Mouse (Mus musculus): ENCODE measurements around the gene Tbc1d24. TPM values are rescaled to one million over a fixed set of nuclear protein-coding genes. Genes with fewer than 3 reads are reported as not detected.

Gene Tbc1d24
- total RNA-seq, 2 experiments from 2014 or later, result 12.3 to 14.4 TPM

DNA sequence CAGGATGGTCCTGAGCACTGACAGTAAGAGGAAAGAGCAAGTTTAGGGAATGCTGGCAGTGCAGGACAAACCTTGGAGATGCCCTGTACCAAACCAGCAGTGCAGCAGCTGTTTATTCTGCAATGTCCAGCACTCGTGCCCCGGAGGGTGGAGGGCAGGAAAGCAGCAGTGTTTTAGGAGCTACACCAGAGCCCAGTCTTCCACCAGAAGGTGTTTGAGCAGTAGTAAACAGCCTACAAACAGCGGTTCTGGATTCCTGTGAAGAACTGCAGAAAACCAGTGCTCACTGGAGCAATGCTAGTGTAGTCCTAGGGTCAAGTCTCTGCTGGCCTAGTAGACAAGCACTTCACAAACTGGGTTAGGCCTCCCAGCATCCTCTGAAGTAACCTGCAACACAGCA lies 31.1 kb downstream of the Tbc1d24 start:
- no peak for DNase-seq

DNA sequence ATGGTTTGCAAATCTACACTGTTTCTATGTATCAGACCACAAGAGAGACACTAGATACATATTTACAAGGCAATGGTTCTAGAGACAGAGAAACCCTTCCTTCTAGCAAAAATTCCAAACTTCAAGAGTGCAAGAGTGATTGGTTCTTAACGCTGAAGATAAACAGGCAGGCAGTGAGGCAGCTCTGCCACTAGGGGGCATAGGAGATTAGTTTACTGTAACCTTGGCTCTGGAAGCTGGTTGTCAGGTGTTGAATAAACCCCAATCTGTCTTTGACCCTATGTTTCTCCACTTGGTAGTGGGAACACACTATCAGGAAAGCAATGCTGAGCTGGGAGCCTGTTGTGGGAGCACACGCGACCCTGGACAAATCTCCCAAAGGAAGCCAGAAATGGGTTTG lies 31.9 kb downstream of the Tbc1d24 start:
- peak; percentile 56 to 82 for DNase-seq

DNA sequence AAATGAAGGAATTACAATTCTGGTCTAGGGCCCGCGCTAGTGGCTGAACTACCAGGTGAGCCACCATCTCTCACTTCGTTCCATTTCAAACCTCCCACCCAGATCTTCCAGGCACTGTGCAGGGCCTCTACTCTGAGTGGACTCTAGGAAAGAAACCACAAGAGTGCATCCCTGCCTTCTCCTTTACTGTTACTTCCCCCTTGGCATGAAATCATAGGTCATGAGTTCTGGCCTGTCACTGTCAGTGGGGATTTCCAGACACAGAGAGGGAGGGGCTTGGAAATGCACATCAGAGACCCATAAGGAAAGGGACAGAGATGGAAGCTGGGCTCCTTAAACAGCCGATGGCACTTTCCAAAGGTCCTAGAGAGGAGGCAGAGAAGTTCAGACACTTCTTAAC lies 33.6 kb downstream of the Tbc1d24 start:
- DNase-seq, result no peak

DNA sequence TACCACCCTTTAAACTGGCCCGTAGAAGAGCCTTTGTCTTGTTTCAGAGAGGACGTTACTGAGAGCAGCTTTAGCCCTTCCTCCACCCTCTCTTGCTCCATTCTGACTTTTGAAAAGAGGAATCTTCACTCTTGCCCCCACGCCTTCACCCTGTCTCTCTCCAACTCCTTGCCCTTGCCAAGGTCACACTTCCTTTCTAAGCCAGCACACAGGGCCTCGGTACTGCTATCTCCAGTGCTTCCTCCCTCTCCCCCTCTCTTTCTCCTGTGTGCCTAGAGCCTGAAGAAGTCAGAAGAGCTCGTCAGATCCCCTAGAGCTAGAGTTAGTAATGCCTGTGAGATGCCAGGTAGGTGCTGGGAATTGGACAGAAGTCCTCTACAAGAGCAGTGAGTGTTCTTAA lies 34.6 kb downstream of the Tbc1d24 start:
- no peak for DNase-seq

DNA sequence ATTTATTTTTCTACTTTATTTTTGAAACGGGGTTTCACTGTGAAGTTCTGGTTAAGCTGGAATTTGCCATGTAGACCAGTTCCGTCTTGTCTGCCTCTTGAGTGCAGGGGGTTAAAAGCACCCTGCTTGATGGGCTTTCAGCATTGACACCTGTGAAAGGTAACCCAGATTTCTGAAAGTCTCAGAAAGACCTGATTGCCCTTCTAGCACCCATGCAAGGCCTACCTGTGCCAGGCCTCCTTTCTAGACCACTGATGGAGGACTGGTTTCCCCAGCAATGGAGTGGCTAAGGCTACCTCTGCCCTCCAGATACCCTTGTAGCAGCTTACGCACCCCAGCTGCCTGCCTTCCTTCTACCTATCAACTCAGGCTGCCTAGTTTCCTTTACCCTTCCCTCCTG lies 35.2 kb downstream of the Tbc1d24 start:
- DNase-seq, result no peak

DNA sequence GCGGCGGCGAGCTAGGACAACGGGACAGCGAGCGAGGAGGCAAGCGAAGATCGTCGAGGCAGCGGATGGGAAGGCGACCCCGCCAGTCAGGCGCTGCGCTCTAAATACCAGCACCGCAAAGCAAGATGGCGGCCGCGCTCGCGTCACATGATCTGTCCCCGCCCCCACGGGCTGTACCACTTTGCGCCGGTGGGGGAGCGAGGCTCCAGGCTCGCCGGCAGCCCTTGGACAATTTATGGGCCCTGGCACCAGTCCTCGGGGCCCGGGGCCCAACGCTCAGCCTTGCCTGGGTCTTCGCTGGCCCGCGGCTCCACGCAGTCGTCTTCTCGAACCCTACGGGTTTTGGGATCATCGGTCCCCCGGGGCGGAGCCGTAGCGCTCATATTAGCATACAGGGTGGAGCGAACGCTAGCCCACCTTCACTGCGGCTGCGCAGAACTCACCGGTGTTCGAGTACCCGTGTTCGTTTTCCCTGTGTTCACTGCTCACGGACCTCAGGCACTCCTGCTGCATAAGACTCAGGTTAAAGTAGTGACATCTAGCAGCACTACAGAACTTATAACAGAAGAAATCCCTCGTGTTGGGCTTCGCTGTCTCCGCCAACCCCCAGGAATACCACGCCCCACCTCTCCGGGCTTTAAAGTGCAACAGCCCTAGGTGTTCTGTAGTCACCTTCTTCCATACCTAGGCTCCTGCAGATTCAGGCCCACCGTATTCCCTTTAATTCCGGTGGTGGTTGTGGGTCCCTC lies 35.9 kb downstream of the Tbc1d24 start, which contains the start of gene Atp6v0c:
Atp6v0c (minus strand) TSS at position 386 of the 749 bp plus-strand sequence.
- peak; percentile 95 to 97 for DNase-seq

DNA sequence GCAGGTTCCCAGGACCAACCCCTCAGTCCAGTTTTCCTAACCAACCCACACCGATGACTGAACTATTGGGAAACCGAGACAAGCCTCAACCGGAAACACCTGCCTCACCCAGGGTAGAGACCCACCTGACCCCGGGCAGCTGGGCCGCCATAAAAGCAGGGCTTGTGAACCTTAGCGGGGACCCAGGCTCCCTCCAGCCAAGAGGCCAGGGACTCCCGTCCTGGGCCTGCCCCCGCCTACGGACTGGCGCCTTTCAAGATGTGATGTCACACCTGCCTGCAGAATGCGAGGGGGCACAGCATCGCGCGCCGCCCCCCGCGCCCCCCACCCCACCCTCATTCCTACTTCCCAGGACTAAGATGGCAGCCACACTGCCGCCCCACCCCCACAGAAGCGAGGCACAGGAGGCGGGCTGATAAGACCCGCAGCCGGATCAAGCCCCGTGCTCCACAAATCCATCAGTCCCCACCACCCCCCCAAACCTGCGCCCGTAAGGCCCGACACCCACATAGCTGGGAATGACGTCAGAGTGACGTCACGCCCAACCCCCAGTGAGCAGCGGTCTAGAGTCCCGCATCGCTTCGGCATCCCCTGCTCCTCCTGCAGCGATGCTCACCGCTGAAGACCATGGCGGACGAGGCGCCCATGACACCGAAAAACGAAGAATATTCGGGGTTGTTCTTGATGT lies 36.6 kb downstream of the Tbc1d24 start:
- peak; percentile 53 to 58 for DNase-seq

DNA sequence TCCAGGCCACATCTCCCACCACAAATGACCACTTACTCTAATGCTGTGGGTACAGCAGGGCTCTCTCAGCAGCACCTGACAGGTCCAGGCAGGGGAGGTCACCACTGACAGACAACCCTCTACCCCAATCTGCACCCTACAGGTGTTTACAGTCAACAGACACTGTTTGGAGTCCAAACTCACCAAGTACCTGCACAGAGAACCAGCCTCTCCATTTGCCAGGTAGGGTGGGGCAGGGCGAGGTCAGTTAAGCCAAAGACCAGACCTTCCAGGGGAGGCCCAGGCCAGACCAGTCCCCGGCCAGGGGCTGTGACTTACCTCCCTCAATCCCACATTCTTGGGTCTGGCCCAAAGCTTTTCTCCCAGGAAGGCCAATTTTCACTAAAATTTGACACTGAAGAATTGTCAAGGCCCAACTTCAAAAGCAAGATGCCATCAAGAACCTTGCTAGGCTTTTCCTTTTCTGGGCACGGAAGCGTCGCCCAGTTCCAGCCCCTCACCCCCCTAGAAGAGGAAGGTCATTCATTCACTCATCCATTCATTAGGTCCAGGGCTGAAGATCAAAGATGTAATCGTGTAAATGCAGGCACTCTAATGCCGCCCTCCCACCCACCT lies 37.4 kb downstream of the Tbc1d24 start:
- DNase-seq, result no peak

DNA sequence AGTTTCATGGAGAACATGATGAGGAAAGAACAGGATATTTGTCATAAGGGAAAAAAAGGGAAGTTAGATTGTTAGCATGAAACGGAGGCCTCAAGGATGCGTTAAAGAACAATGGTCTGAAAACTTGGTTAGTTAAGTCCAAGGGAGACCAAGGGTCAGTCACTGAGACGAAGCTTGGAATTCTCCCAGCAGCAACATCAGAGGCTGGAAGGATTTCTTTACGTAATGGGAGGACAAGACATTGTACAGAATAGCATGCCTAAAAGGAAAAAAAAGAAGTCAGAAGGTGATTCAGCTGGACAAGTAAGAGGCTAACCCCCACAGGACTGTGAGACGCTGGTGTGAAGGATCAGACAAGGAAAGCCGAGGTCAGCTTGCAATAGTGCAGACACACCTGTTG lies 38.2 kb downstream of the Tbc1d24 start:
- DNase-seq, result no peak

DNA sequence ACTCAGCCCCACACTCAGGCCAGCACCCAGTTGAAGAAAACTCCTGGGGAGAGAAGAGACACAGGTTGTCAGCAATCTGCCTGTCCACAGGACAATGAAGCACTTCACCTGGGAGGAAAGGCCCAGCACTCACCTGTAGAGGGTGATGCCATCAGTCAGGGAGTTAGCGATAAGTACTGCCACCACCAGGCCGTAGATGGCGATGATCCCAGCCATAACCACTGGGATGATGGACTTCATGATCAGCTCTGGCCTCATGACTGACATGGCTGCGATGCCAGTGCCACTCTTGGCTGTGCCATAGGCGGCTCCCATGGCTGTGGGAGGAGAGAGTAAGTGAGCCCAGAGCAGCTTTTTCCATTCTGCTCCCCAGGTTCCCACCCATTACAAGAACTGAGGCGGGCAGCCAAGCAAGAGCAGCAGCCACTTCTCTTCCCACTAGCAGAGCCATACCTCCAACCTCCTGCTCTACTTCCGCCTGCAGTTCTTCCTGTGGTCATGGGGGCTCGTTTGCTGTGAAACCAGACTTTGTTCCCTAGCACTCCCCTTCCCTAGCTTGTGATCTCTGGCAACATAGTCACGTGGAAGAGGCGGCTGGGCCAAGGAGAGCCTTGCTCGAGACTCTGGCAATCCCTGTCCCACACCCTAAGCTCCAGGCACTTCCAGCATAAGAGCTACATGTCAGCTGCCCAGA lies 40.6 kb downstream of the Tbc1d24 start:
- DNase-seq, result peak in 1 of 2 experiments; percentile 51

DNA sequence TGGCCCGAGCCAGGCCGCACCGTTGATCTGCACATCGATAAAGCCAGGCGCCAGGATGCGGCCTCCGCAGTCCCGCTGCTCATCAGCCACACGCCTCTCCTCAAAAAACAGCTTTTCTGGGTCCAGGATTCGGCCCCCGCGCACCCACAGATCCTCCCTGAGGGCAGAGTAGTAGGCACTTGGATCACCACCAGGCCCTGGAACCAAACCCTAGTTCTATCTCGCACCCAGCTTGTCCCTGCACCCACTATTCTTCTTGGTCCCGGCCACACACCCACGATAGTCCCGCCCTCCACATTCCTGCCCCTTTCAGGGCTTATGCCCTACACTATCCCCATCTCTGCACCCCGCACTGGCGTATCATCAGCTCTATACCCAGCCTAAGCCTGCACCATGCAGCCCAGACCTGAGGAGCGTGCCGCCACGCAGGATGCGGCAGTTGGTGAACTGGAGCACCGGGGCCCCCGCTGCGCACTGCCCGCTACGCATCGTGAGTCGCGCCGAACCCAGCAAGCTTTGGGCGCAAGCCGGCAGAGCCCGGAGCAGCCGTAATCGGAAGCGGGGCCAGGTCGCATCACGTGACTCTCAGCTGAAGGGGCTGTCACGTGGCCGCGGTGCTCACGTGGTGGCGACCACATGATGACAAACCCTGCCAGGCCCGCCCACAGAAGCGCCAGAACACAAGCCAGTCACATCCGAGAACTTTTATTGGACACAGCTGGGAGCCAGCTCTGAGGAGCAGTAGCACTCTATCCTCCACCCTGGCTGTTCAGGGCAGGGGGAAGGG lies 42.0 kb downstream of the Tbc1d24 start, which contains the start of gene Amdhd2:
Amdhd2 (minus strand) TSS at position 591 of the 787 bp plus-strand sequence.
- peak; percentile 96 to 97 for DNase-seq

DNA sequence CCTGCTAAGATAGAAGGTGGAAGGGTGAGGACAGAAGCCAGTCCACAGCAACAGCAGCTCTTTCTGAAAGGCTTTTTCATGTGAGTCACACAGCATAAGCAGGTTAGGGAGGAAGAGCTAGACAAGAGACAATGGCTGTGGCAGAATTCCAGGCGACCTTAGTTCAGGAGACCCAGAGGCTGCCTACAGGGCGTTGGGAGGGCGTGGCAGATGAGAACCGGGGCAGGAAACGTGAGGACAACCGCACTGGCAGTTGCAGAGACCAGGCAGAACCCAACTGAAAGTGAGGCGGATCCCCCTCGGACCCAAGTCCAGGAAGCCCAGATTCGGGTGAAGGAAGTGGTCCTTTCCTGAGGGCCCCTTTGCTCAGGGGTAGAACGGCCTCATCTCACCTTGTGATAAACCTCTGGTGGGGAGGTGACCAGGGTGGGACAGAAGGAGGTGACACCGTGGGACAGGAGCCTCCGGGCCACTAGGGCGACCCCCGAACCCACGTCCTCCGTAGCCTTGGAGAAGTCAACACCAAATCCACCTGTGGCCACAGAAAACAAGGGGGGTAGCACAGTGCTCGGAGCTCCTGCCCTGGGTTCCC lies 42.7 kb downstream of the Tbc1d24 start:
- peak; percentile 36 to 57 for DNase-seq

DNA sequence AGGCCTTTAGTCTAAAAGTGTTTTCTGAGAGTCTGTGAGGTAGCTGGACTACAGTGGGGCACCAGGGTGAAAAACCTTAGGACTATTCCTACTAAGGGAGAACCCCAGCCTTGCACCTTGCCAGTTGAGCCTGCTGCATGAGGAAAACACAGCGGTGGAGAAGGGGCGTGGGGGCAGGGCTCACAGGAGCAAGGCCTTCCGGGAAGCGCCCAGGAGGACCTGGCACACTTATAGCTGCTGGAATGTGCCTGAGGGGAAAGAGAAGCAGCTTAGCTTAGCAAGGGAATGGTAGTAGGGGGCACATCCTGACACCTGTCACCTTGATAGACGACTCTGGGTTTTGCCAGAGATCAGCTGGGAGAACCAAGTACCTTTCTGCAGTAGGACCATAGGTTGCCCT lies 43.9 kb downstream of the Tbc1d24 start:
- no peak for DNase-seq

DNA sequence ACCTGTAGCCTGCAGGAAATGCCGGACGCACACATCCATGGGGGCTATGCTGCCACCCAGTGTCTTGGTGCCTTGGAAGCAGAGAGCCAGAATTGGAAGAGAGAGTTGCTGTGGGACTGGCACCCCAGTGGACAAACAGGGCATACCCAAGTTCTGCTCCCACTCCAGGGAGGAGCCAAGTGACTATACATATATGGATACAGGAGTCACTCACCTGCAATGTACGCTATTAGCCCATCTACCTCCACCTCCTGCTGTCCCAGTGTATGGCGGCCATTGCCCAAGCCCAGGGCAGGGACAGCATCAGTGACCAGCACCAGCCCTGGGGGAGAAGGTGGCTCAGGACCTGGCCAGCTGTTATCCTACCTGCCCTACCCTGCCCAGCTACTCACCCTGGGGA lies 47.8 kb downstream of the Tbc1d24 start:
- no peak for DNase-seq

DNA sequence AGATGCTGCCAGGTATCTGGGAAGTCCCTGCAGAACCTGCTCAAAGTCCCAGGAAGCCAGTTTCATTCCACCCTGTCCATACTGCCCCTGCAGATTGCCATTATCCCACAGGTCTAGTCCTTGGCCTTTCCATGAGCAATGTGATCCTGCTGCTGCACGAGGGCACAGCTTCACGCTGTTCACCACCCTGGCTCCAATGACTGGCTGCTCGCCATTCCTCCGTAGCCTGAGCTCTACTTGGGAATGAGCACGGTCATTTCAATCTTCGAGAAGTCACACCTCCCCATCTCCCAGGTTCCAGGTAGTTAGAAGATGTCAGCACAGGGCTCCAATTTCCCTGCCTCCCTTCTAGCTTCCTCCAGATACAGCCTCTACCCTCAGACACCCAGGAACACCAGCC lies 48.2 kb downstream of the Tbc1d24 start:
- no peak for DNase-seq

DNA sequence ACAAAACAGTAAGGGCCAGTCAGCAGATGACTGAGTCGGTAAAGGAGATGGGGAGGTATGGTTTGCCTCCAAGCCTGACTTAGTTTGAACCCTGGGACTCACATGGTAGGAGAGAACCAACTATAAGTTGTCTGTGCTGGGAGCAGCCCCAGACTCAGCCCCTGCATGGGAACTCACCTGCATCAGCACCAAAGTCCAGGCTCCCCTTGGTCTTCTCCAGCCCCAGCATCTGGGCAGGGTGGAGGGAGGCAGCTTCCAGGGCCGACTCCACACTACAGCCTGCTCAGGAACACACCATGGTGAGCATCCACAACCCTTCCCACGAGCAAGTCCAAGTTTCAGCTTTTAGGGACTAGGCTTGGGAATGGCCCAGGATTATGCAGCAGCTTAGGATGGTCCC lies 49.0 kb downstream of the Tbc1d24 start:
- no peak for DNase-seq

DNA sequence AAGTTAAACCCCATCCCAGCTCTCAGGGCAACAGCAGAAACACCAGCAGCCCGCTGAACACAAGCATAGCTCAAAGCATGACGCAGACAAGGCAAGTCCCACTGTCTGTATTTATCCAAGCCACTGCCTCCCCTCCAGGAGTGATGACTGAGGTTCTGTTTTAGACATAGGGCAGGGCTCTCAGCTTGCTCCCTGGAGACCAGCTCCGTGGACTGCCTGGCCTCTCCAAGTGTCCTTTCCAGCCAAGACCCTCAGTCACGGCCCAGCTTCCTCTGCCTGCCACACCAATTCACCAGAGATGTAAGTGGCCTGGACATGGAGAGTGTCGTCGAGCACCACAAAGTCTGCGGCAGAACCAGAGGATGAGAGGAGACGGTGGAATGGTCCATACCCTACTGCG lies 49.6 kb downstream of the Tbc1d24 start:
- no peak for DNase-seq

DNA sequence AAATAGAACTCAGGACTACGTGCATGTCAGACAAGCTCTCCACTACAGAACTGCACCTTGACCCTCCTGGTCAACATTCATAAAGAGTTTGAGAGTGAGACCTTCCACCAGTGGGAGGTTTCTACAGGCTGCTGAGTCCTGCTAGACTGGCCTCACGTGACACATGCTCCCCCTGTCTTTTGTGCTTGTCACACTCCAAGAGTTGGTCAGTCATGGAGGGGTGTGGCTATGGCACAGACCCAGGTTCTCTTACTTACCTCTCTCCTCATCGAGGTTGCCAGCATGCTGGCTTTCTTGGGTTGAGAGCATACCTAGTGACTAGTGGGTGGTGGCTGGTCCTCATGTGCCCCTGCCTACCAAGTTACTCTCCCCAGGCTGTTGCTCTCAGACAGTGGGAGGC lies 50.9 kb downstream of the Tbc1d24 start:
- DNase-seq, result no peak

DNA sequence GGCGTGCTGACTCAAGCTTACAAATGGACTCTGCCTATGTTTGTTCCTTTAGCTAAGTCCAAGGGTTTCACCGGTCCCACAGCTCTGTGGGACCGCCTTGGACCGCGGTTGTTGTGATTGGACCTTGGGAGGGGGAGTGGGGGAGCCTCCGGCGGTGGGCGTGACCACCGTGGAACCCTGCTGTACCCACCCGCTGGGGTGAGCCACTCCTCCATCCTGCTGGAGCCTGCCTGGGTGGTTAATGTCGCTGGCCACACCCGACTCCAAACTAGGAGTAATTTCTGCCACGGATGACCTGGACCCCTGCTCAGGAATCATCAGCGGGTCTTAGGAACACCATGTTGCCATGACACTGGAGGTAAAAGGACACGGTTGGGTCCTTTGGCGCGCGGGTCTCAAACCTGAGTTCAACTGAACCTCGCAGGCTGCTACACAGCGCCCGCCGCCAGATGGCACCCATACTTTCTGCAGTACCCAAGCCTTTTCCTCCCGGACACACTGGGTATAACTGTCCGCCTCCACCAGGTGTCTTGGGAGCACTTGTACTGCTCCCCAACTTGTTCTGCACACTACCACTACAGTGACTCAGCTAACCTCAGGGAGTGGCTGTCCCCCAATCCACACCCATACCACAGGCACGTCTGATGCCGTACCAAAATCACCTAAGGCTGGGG lies 53.3 kb downstream of the Tbc1d24 start:
- peak; percentile 79 to 85 for DNase-seq

DNA sequence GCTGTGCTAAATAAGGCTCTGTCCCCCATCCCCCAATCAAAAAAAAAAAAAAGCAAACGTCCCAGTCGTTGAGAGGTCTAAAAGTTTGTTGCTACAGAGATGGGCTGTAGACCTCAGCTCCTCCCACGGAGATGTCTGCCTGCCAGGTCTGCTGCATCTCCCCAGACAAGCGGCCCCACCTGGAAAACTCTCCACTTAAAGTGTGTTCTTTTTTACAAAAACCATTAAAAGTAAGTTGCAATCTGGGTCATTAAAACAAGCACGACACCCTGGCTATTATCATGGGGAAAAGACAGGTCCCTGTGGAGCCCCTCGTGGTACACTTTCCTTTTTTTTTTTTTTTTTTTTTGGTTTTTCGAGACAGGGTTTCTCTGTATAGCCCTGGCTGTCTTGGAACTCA lies 54.0 kb downstream of the Tbc1d24 start:
- DNase-seq, result no peak

DNA sequence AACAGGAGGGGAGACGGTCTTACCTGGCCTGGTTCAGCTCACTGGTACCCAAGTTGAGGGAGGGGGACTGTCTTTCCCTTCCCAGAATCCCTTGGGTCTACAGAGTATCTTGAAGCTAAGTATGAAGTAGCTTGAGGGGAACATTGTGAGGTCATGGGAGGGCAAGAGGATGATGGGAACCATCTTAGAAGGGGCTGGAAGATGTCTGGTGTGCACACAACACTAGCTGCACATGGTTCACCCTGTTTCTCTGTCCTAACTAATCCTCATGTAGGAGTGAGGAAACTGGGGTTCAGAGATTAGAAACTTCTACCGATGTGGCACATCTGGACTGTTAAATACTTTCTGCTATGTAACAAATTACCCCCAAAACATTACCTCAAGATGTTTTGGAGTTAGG lies 54.5 kb downstream of the Tbc1d24 start, which contains the start of gene Pdpk1:
Pdpk1 (minus strand) TSS at position 101 of the 400 bp plus-strand sequence.
- DNase-seq, result no peak

All from heart, adult 18-20 months (tissue).